Mouse (Mus musculus) olfactory bulb, adult 2 months (tissue): ENCODE measurements around the gene Baat.

Experiments
- CTCF ChIP-seq: fragments of 200-500 bp; IDR thresholded peaks from 2 replicates; pipeline ENCODE4 v1.5.1; 2012; ENCODE audit warnings: low read depth, mild to moderate bottlenecking, low read length, moderate library complexity; ENCODE audit not compliant: insufficient read depth
- POLR2A ChIP-seq: fragments of 200-500 bp; IDR thresholded peaks from 2 replicates; pipeline ENCODE4 v1.6.1; 2012; ENCODE audit warnings: mild to moderate bottlenecking, low read depth, low read length, moderate library complexity; ENCODE audit not compliant: insufficient read depth

DNA sequence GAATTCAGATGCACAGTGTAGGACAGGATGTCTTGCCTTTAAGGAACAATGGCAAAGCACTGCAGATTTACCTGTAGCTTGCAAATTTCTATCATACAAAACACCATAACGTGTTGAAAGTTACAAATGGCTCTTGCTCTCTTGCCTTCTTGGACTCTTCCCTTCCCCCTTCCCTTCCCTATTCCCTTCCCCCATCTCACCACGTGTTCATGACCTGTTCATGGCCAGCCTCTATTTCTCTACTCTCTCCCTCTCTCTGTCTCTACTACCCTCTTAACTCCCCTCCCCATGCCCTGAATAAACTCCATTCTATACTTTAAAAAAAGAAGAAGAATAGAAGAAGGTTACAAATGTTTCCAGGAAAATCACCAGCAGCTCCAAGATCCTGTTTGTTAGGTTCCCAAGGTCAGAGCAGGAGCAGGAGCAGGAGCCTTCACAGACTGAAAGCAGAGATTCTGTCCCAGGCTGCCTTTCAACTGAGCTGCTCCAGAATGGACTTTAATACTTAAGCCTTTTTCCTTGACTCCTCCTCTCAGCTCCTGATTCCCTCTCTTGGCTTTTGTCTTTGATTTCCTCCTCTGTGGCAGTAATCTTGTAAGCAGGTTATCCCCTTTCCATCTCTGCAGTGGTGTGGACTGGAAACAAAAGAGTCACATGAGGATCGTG lies 32.8 kb downstream of the Baat start, which contains the start of gene Acnat1:
- TF ChIP-seq CTCF (no peak), POLR2A (no peak)
